ENCODE assay signal across 21 mouse cellular contexts in genomic region chr16:57171570-57171969, GRCm38 (mm10).
"Had no signal": no experiment of that assay in that cellular context is flagged by ENCODE, and none has a peak within 500 bp of the region (broad histone marks: within the 10 kb centered on the region; RNA-seq: fewer than 3 reads in every experiment).

No protein-coding gene starts in this region.

- H3K27ac ChIP-seq: limb, embryonic 12.5 days; limb, embryonic 15.5 days; liver, embryonic 12.5 days; liver, embryonic 15.5 days; lung, embryonic 15.5 days; midbrain, embryonic 10.5 days; midbrain, embryonic 13.5 days; neural tube, embryonic 13.5 days; stomach, embryonic 15.5 days had no signal

- H3K4me2 ChIP-seq: limb, embryonic 12.5 days; limb, embryonic 15.5 days; liver, embryonic 12.5 days; liver, embryonic 15.5 days; lung, embryonic 15.5 days; midbrain, embryonic 13.5 days; neural tube, embryonic 13.5 days; stomach, embryonic 15.5 days had no signal

- DNase-seq: kidney, adult 18-20 months; kidney, postnatal 4 days; lung, adult 18-20 months; lung, postnatal 10 days; lung, postnatal 36 days; right cerebral cortex, postnatal 14 days; spleen, adult 18-20 months; thymus, adult 18-20 months; thymus, postnatal 36 days had no signal

- H3K4me3 ChIP-seq: limb, embryonic 12.5 days; limb, embryonic 15.5 days; liver, embryonic 12.5 days; liver, embryonic 15.5 days; lung, embryonic 15.5 days; megakaryocyte, embryonic 14.5 days; midbrain, embryonic 10.5 days; midbrain, embryonic 13.5 days; myocyte; neural tube, embryonic 13.5 days; stomach, embryonic 15.5 days had no signal

- H3K9me3 ChIP-seq: limb, embryonic 12.5 days; limb, embryonic 15.5 days; liver, embryonic 12.5 days; liver, embryonic 15.5 days; lung, embryonic 15.5 days; megakaryocyte, embryonic 14.5 days; midbrain, embryonic 10.5 days; midbrain, embryonic 13.5 days; neural tube, embryonic 13.5 days; stomach, embryonic 15.5 days had no signal

- H3K9ac ChIP-seq: limb, embryonic 12.5 days; limb, embryonic 15.5 days; liver, embryonic 12.5 days; liver, embryonic 15.5 days; lung, embryonic 15.5 days; midbrain, embryonic 13.5 days; neural tube, embryonic 13.5 days; stomach, embryonic 15.5 days had no signal

- H3K27me3 ChIP-seq: limb, embryonic 12.5 days; limb, embryonic 15.5 days; liver, embryonic 12.5 days; liver, embryonic 15.5 days; lung, embryonic 15.5 days; megakaryocyte, embryonic 14.5 days; midbrain, embryonic 13.5 days; neural tube, embryonic 13.5 days; stomach, embryonic 15.5 days had no signal

- H3K4me1 ChIP-seq: limb, embryonic 12.5 days; limb, embryonic 15.5 days had no signal

- ATAC-seq: liver, embryonic 12.5 days; midbrain, embryonic 13.5 days; midbrain, embryonic 16.5 days had no signal
